Mouse (Mus musculus) thymus, postnatal 25 days (tissue): ENCODE results near the gene Dlx1.

Source experiments
- DNase-seq: peaks from one replicate; pipeline ENCODE4 v3.0.0; 2022

Gene Dlx1

GRCm38 (mm10) chr2:71528714-71529510, 999 bp downstream of the Dlx1 start:
- peak; percentile 33 for DNase-seq

- DNase-seq: peak; percentile 67
These were observed 1.8 kb downstream of the Dlx1 start for GRCm38 (mm10) chr2:71529511-71530351.

DNA sequence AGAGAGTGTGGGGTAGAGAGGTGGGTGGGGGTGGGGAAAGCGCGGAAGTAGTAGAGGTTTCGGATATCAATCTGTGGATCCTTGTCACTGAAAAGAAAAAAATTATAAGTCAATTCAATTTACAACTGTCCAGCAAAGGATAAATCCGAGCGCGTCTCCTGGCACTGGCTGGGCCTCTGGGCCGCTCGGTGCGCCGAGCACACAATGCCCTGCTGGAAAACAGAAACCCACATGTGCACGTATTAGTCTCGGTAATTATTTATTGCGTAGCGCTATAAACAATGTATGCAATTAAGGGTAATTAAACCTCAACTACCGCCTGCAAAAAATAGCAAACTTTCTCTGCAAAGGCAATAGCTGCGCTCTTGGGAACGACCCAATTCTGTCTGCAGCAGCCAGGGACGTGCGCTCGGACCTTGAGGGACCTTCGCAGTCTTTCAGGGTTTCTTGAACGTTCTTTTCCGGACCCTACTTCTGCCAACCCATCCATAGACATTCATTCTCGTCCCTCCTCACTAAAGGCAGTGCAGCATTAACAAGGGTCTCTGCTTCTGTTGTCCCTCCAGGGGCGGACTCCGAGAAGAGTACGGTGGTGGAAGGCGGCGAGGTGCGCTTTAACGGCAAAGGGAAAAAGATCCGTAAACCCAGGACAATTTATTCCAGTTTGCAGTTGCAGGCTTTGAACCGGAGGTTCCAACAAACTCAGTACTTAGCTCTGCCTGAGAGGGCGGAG, 2.6 kb downstream of the Dlx1 start:
- no peak for DNase-seq

DNA sequence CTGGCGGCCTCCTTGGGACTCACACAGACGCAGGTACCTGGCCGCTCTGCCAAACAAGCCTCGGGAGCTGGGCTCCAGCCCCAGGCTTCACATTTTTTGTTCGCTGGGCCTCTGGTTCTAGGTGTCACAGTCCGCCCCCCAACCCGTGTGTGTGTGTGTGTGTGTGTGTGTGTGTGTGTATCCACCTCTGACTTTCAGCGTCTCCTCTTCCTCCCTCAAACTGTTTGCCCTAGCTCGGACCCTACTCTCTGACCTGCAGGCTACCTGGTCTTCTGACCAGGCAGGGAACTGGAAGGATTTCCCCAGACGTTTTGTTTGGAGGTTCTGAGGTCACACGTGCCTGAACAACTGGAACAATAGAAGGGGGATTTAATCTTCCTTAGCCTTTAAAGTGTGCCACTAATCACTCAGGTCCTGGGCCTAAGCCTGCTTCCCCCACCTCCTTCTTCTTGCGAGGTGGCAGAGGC, 3.2 kb downstream of the Dlx1 start:
- no peak for DNase-seq

GRCm38 (mm10) chr2:71531990-71532970, 4.4 kb downstream of the Dlx1 start:
- no peak for DNase-seq

DNA sequence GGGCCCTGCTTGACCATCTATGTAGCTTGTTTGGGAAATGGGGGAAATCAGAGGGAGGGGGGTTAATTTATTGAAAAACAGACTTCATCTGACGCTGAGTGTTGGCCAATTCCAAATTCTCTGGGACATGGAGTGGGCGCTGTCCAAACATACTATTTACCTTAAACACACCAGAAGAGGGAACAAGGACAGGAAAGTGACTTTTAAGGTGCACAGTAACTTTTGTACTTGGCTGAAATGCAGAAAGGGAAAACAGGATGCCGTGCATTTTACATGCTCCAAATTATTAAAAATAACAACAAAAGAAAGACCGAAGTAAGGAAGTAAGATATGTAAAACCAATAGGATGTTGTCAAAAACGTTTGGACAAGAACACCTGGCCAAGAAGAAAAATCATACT, 5.2 kb downstream of the Dlx1 start:
- no peak for DNase-seq

DNA sequence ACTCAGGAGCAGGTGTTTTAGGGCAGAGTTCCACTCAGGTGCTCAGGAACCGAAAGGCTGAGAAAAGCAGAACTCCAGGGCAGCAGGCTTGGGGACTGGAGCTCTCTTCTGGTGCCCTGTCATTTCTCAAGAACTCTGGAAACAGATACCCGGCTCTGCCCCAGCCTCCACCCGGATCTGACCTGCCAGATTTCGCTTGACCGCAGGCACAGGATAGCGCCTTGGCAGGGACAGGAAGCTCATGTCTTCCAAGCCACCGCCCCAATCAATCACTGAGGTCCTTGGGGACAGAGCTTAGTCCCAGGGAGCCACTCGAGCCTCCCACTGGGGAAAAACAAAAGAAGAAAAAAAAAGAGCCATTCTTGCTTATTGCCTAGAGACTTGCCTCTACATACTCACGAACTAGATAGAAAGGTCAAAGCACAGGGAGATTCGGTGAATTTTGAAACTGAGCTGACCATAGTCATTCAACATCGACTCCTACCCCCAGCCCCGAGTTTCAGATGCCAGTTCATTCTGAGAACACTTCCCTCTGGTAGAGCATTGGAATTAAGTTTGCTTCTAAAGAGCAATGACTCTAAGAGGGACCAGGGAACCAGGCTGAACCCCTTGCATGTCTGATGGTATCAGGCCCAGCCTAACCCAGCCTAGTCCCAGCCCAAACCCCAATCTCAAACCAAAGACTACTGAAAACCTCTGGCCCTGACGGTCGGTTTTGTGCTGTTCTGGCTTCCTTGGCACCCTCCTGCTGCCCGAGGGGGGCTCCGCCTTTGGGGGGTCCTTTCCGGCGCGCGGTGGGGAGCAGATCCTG, 6.5 kb downstream of the Dlx1 start:
- DNase-seq: no peak

DNA sequence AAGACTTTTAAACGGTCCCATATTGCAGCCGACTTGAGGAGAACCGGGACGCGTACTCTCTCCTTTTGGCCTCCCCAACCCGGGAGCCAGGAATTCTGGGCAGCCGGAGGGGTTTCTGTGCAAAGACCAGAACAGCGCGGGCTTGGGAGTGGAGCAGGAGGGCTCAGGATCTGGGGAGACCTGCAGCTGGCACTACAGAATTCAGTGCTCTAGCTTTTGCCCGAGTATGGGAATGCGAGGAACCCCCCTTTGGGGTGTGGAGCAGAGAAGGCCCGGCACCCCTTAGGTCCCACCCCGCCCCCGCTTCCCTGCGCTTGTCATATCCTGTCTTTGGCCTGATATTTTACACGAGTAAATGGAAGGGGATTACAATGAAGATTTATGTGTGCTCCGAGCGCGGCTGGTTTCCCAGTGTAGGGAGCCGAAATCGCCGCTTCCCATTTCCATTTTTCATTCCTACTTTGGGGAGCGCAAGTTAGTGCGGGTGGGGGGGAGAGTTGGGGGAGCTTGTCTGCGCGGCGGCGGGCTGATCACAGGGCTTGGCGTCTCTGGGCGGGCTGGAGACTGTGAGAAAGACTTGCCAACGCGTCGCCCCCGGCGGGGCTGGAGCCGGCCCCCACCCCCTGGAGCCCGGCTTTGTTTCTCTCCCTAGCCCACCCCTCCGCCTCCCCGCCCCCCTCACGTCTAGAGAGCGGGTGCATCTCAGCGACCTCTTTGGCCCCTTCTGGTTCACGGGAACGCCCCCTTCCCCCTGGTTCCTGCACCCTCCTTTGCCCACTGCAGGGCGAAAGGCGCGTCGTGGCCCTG, 12.9 kb downstream of the Dlx1 start:
- peak; percentile 14 for DNase-seq

DNA sequence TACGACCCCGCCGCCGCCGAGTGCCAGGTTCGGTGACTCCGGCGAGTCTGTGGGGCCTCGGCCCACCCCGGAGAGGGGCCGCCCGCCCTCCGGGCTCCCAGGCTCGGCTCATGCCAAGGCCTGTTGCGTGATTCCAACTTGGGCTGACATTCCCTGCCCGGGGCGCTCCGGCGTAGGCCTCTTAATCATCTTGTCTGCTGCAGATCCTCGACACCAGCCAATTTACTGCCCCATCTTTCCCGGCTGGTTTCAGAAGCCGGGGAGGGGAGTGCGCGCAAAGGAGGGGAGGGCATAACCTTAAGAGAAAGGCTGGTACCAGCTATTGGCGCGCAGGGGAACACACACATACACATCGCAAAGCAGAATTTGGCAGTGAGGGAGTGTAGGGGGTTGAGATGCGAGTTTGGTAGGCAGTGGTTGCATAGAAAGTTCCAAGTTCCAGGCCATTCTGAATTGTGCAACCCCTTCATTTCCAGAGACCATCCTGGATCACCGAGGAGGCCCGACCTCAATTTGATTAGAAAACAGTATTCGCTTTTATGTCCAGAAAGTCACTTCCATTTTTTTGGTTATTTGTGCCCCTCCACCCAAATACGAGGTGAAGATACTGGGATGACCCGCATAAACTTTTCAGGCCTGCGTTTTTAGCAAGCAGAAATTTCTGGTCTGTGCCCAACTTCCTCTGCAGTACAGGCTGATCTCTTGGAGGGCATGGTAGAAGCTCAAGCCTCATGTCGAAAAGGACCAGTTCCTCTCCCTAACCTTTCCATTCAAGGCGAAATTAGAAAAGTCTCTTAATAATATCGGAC, 13.7 kb downstream of the Dlx1 start:
- DNase-seq: no peak

GRCm38 (mm10) chr2:71542227-71542815, 14.4 kb downstream of the Dlx1 start:
- no peak for DNase-seq

- no peak for DNase-seq
These were observed 14.9 kb downstream of the Dlx1 start for GRCm38 (mm10) chr2:71542816-71543301.

GRCm38 (mm10) chr2:71543531-71543930, 15.6 kb downstream of the Dlx1 start:
- DNase-seq: no peak

DNA sequence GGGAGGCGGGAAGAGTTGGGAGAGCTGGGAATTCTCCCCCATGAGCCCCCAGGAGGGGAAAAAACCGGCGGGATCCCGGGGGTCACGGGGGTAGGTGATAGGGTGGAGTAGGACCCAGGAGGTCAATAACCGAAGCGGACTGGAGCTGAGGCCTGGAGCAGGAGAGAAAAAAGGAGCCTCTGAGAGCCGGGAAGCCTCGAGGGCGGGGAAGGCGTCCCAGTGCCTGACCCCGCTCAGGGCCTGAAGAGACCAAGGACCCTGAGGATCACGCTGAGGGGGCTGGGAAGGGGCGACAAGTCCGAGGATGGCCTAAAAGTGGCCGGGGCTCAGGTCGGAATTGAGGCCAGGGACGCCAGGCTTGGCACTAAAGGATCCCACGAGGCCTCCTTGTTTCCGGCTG, 16.0 kb downstream of the Dlx1 start:
- DNase-seq: peak; percentile 6

DNA sequence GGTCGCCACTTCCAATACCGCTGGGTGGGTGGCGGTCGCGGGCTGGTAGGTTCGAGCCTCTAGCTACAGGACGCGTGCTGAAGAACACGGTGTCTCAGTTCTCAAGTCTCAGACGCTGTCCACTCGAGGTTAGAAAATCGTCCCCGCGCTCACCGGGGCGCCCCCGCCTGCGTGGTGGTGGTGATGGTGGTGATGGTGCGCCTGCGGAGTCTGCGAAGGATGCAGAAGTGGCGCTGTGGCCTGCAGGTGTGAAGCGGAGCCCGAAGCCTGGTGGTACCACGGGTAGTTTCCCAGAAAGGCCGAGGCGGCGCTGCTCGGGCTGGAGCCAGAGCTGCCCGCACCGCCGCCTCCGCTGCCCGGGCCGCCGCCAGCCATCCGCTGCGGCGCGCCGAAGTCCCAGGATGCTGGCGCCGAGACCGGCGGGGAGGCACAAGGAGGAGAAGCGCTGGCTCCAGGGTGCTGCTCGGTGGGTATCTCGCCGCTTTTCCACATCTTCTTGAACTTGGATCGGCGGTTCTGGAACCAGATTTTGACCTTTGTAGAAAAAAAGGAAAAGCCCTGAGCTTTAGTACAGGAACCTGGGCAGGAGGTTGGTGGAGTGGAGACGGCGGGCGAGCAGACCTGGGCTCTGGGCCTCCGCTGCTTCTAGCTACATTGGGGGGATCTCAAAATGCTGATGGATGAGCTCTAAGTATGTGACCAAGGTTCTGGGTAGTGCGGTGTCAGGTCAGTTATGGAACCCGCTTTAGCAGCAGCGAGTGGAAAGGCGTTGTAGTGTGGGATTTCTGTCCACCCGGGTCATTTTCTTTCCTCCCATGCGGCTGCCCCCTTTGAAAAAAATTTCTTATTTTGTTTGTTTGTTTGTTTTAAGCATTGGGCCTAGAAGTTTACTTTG, 16.7 kb downstream of the Dlx1 start:
- DNase-seq: peak; percentile 20

- DNase-seq: peak; percentile 23
These were observed 17.5 kb downstream of the Dlx1 start for GRCm38 (mm10) chr2:71545401-71545881.

- DNase-seq: no peak
These were observed 18.1 kb downstream of the Dlx1 start for GRCm38 (mm10) chr2:71545882-71546639.

GRCm38 (mm10) chr2:71546640-71547071, 18.7 kb downstream of the Dlx1 start, which contains the start of gene Dlx2:
Dlx2 (minus strand) TSS chr2:71546754.
- DNase-seq: peak; percentile 59
